Mouse (Mus musculus) liver, embryonic 14.5 days (tissue): ENCODE measurements around the gene Sufu. TPM values are rescaled to one million over a fixed set of nuclear protein-coding genes. Genes with fewer than 3 reads are reported as not detected.

Experiments used
- ATAC-seq: fragments of 200-750 bp; cut with Nextera tagmentation; 2 replicates; pipeline ENCODE4 v1.8.0; 2017; ENCODE audit warnings: moderate number of reproducible peaks, mild to moderate bottlenecking, moderate library complexity; ENCODE audit not compliant: insufficient read depth
- DNase-seq, 3 experiments: peaks; one replicate each; pipeline ENCODE4 v3.0.0-alpha.2; 2012 to 2013; ENCODE audit warnings: low read depth in 3 of 3, low spot score in 3 of 3
- H3K27ac ChIP-seq: fragments of 300-500 bp; sonication (generic); 2 replicates; pipeline ENCODE4 v1.5.1; 2014; ENCODE audit warnings: moderate library complexity, mild to moderate bottlenecking, control low read depth, inconsistent platforms
- H3K27me3 ChIP-seq: fragments of 300-500 bp; sonication (generic); 2 replicates; pipeline ENCODE4 v1.6.1; 2014; ENCODE audit warnings: mild to moderate bottlenecking, low read length, moderate library complexity; ENCODE audit not compliant: control insufficient read depth, insufficient read depth
- H3K36me3 ChIP-seq: fragments of 300-500 bp; sonication (generic); replicated peaks from 2 replicates; pipeline ENCODE4 v1.6.1; 2014; ENCODE audit warnings: low read depth; ENCODE audit not compliant: control insufficient read depth, insufficient read depth
- H3K4me1 ChIP-seq, 2 experiments: fragments of 200-500 bp in 1 of 2; fragments of 300-500 bp in 1 of 2; sonication (generic) in 1 of 2; replicated peaks; 2 replicates each; pipeline ENCODE4 v1.6.1; 2012 to 2014; ENCODE audit warnings: antibody characterized with exemption in 1 of 2, inconsistent platforms in 1 of 2, low read length in 1 of 2; ENCODE audit not compliant: control insufficient read depth in 2 of 2, insufficient read depth in 2 of 2
- H3K4me2 ChIP-seq: fragments of 300-500 bp; sonication (generic); 2 replicates; pipeline ENCODE4 v1.6.1; 2014; ENCODE audit warnings: low read depth, mild to moderate bottlenecking, control low read depth, moderate library complexity
- H3K4me3 ChIP-seq, 2 experiments: fragments of 200-500 bp in 1 of 2; fragments of 300-500 bp in 1 of 2; sonication (generic) in 1 of 2; 2 replicates each; pipeline ENCODE4 v1.5.1; 2012 to 2014; ENCODE audit warnings: low read depth in 2 of 2, low read length in 2 of 2, mild to moderate bottlenecking in 2 of 2, control low read depth in 1 of 2, inconsistent platforms in 1 of 2, moderate library complexity in 1 of 2; ENCODE audit not compliant: insufficient read depth in 1 of 2
- H3K9ac ChIP-seq: fragments of 300-500 bp; sonication (generic); replicated peaks from 2 replicates; pipeline ENCODE4 v1.6.1; 2014; ENCODE audit warnings: mild to moderate bottlenecking, control low read depth, moderate library complexity
- H3K9me3 ChIP-seq: fragments of 300-500 bp; sonication (generic); 2 replicates; pipeline ENCODE4 v1.6.1; 2016; ENCODE audit warnings: low read length, mixed read lengths; ENCODE audit not compliant: control insufficient read depth
- CTCF ChIP-seq: IDR thresholded peaks from 2 replicates; pipeline ENCODE4 v1.5.1; 2016; ENCODE audit warnings: antibody characterized with exemption, low read depth, control low read depth
- EP300 ChIP-seq: IDR thresholded peaks from 2 replicates; pipeline ENCODE4 v1.6.1; 2016; ENCODE audit warnings: antibody characterized with exemption, low read depth
- WGBS: fragments of 180-500 bp; shearing (Covaris S2); extraction: QIAGEN DNeasy Blood & Tissue Kit; methylation state at CpG from one replicate; pipeline ENCODE4 v1.1.7; 2014; ENCODE audit not compliant: insufficient replicate concordance; 5-methylcytosine and 5-hydroxymethylcytosine counted together
- polyA plus RNA-seq, 2 experiments: library from polyadenylated mRNA; depleted of rRNA in 1 of 2; stranded (reverse) in 1 of 2; unstranded in 1 of 2; fragments of >200 nt; fragmentation: Nextera tagmentation in 1 of 2; extraction: Ambion mirVana in 1 of 2; gene quantifications; 2 replicates each; pipeline versions ENCODE4 v1.2.1 to v1.2.3; 2012 to 2014

Sufu gene
- polyA plus RNA-seq, 2 experiments: 3.6 to 4.2 TPM

DNA sequence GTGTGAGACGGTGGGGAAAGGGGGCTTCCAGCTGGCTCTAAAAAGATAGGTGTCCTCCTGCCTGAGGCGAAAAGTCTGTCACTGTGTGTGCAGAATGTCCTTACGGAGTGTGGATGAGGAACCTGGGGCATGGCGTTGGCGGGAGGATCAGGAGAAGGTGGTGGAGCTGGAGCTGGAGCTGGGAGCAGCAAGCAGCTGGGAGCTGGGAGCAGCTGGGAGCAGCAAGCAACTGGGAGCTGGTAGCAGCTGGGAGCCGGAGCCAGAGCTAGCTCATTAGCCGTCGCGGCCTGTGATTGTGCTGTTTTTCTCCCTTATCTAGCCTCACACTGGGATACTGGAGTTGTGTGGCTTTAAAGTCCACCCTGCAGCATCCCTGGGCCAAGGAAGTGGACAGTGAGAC, 19.6 kb downstream of the Sufu start:
- Histone ChIP-seq H3K9ac (no peak overlapping the region), H3K9me3 (no peaks in the 10 kb centered on the region), H3K36me3 (no peaks in the 10 kb centered on the region), H3K4me2 (no peak overlapping the region), H3K4me3 (no peak overlapping the region), H3K27me3 (no peaks in the 10 kb centered on the region), H3K4me1 (no peaks in the 10 kb centered on the region), H3K27ac (no peak overlapping the region)
- DNase-seq (no peak), ATAC-seq (no peak)
- 66% methylated on average over 9 of the region's 9 CpGs for whole genome bisulfite sequencing
- no peak for TF ChIP-seq CTCF

DNA sequence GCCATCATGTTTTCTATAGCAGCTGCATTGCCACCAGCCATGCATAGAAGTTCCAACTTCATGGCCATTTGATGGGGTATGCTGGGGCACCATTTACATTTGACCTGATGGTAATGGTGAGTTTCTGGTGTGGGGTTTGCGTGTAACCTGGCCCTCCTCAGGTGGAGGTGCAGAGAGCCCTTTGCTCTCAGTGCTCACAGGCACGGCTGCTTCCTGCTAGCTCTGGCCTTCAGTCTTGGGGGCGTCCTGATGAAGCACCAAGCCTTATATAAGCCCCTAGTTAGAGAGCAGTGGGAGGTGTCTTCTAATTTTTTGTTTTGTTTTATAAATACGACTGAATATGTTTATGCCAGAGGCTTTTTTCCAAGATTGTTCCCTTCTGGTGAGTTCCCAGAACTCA, 21.4 kb downstream of the Sufu start:
- Histone ChIP-seq H3K36me3 (no peaks in the 10 kb centered on the region), H3K4me1 (0 out of 4 replicates have a peak, but pooled peaks cover 0 to 2% of the 10 kb centered on the region in 2 experiments), H3K27me3 (no peaks in the 10 kb centered on the region), H3K9ac (no peak overlapping the region), H3K27ac (no peak overlapping the region), H3K4me2 (no peak overlapping the region), H3K4me3 (no peak overlapping the region), H3K9me3 (no peaks in the 10 kb centered on the region)
- ATAC-seq: no peak
- TF ChIP-seq EP300: no peak
- no peak for DNase-seq
- WGBS: 67% methylated on average over 4 of the region's 4 CpGs

GRCm38 (mm10) chr19:46420410-46420809, 23.7 kb downstream of the Sufu start:
- H3K27ac ChIP-seq: no peak overlapping the region
- H3K9me3 ChIP-seq: no peaks in the 10 kb centered on the region
- H3K36me3 ChIP-seq: no peaks in the 10 kb centered on the region
- no peak for TF ChIP-seq EP300
- TF ChIP-seq CTCF: no peak
- no peak for ATAC-seq
- no peaks in the 10 kb centered on the region for H3K27me3 ChIP-seq
- 0 out of 4 replicates have a peak, but pooled peaks cover 0 to 2% of the 10 kb centered on the region in 2 experiments for H3K4me1 ChIP-seq
- 84% methylated on average over 7 of the region's 7 CpGs for WGBS
- H3K4me3 ChIP-seq: no peak overlapping the region
- no peak overlapping the region for H3K9ac ChIP-seq
- no peak overlapping the region for H3K4me2 ChIP-seq
- DNase-seq: no peak

- ATAC-seq: no peak
- Histone ChIP-seq H3K27me3 (no peaks in the 10 kb centered on the region), H3K27ac (no peak overlapping the region), H3K9me3 (no peaks in the 10 kb centered on the region), H3K4me2 (no peak overlapping the region), H3K36me3 (no peaks in the 10 kb centered on the region), H3K4me1 (0 out of 4 replicates have a peak, but pooled peaks cover 0 to 2% of the 10 kb centered on the region in 2 experiments), H3K9ac (no peak overlapping the region), H3K4me3 (no peak overlapping the region)
- no peak for DNase-seq
- TF ChIP-seq CTCF: no peak
- no peak for TF ChIP-seq EP300
- WGBS: 67% methylated on average over 11 of the region's 11 CpGs
Observed at GRCm38 (mm10) chr19:46422384-46423338, 26.0 kb downstream of the Sufu start.

GRCm38 (mm10) chr19:46425266-46425665, 28.6 kb downstream of the Sufu start:
- TF ChIP-seq CTCF (no peak), EP300 (no peak)
- H3K27me3 ChIP-seq: no peaks in the 10 kb centered on the region
- WGBS: 84% methylated on average over 8 of the region's 8 CpGs

More at GRCm38 (mm10) chr19:46425266-46425665, 28.6 kb downstream of the Sufu start:
- Histone ChIP-seq H3K9ac (no peak overlapping the region), H3K36me3 (no peaks in the 10 kb centered on the region), H3K9me3 (no peaks in the 10 kb centered on the region), H3K4me3 (no peak overlapping the region), H3K27ac (no peak overlapping the region), H3K4me1 (0 out of 4 replicates have a peak, but pooled peaks cover 0 to 2% of the 10 kb centered on the region in 2 experiments), H3K4me2 (no peak overlapping the region)
- ATAC-seq (no peak), DNase-seq (no peak)
